Mouse (Mus musculus) heart, embryonic 16.5 days (tissue): ENCODE measurements at regions not wholly inside any gene's neighbourhood (a gene's known extent, or its start where the extent isn't known, plus 50 kb on each side); places are given as distances from the start of the nearest gene placed in this dataset.

Experiments used
- ATAC-seq: fragments of 200-750 bp; cut with Nextera tagmentation; replicated peaks from 2 replicates; pipeline ENCODE4 v1.8.0; 2017; ENCODE audit warnings: moderate number of reproducible peaks; ENCODE audit not compliant: insufficient read depth, low FRiP score; ENCODE audit errors: extremely low read depth
- H3K27ac ChIP-seq: fragments of 300-500 bp; sonication (generic); 2 replicates; pipeline ENCODE4 v1.5.1; 2014; ENCODE audit warnings: mild to moderate bottlenecking, low read length, control low read depth, moderate library complexity
- H3K27me3 ChIP-seq: fragments of 300-500 bp; sonication (generic); 2 replicates; pipeline ENCODE4 v1.6.1; 2014; ENCODE audit warnings: low read length, mixed read lengths; ENCODE audit not compliant: control insufficient read depth, insufficient read depth
- H3K36me3 ChIP-seq: fragments of 300-500 bp; sonication (generic); 2 replicates; pipeline ENCODE4 v1.6.1; 2014; ENCODE audit not compliant: control insufficient read depth, insufficient read depth
- H3K4me1 ChIP-seq: fragments of 300-500 bp; sonication (generic); 2 replicates; pipeline ENCODE4 v1.6.1; 2014; ENCODE audit warnings: low read length, mixed read lengths; ENCODE audit not compliant: control insufficient read depth, insufficient read depth
- H3K4me2 ChIP-seq: fragments of 300-500 bp; sonication (generic); 2 replicates; pipeline ENCODE4 v1.6.1; 2014; ENCODE audit warnings: low read depth, mild to moderate bottlenecking, control low read depth, low read length
- H3K4me3 ChIP-seq: fragments of 300-500 bp; sonication (generic); 2 replicates; pipeline ENCODE4 v1.5.1; 2014; ENCODE audit warnings: mild to moderate bottlenecking, control low read depth, low read length
- H3K9ac ChIP-seq: fragments of 300-500 bp; sonication (generic); 2 replicates; pipeline ENCODE4 v1.6.1; 2014; ENCODE audit warnings: low read length, control low read depth
- H3K9me3 ChIP-seq: fragments of 300-500 bp; sonication (generic); replicated peaks from 2 replicates; pipeline ENCODE4 v1.6.1; 2016; ENCODE audit warnings: low read length; ENCODE audit not compliant: control insufficient read depth
- WGBS: fragments of 180-500 bp; shearing (Covaris S2); extraction: QIAGEN DNeasy Blood & Tissue Kit; methylation state at CpG from one replicate; pipeline ENCODE4 v1.1.7; 2014; 5-methylcytosine and 5-hydroxymethylcytosine counted together

- H3K9ac ChIP-seq = no peak overlapping the region
- no peak overlapping the region for H3K27ac ChIP-seq
- H3K4me2 ChIP-seq = no peak overlapping the region
- no peaks in the 10 kb centered on the region for H3K27me3 ChIP-seq
- no peak overlapping the region for H3K4me3 ChIP-seq
- H3K9me3 ChIP-seq = no peaks in the 10 kb centered on the region
- no peaks in the 10 kb centered on the region for H3K36me3 ChIP-seq
- 25% methylated on average over 6 of the region's 6 CpGs for WGBS
- 0 out of 2 replicates have a peak, but pooled peaks cover 2% of the 10 kb centered on the region for H3K4me1 ChIP-seq
- ATAC-seq = 0 out of 2 replicates have a peak, but pooled peaks have one; percentile 28
These were observed 220.1 kb downstream of the Pik3r1 start for GRCm38 (mm10) chr13:101547887-101548286.

GRCm38 (mm10) chr13:101547365-101547764, 220.7 kb downstream of the Pik3r1 start:
- H3K4me1 ChIP-seq = 0 out of 2 replicates have a peak, but pooled peaks cover 2% of the 10 kb centered on the region
- no peaks in the 10 kb centered on the region for H3K27me3 ChIP-seq
- 70% methylated on average over 2 of the region's 2 CpGs for WGBS
- H3K4me2 ChIP-seq = no peak overlapping the region
- H3K9me3 ChIP-seq = no peaks in the 10 kb centered on the region
- no peak overlapping the region for H3K9ac ChIP-seq
- ATAC-seq = no peak
- H3K4me3 ChIP-seq = no peak overlapping the region
- no peaks in the 10 kb centered on the region for H3K36me3 ChIP-seq
- no peak overlapping the region for H3K27ac ChIP-seq

- Histone ChIP-seq H3K27ac (no peak overlapping the region), H3K27me3 (no peaks in the 10 kb centered on the region), H3K9ac (no peak overlapping the region), H3K4me2 (no peak overlapping the region), H3K36me3 (no peaks in the 10 kb centered on the region), H3K9me3 (no peaks in the 10 kb centered on the region), H3K4me1 (peaks cover 5% of the 10 kb centered on the region), H3K4me3 (no peak overlapping the region)
- WGBS = 41% methylated on average over 6 of the region's 6 CpGs
- 0 out of 2 replicates have a peak, but pooled peaks have one; percentile 42 for ATAC-seq
These were observed 222.5 kb downstream of the Pik3r1 start for GRCm38 (mm10) chr13:101545344-101546181.

- 24% methylated on average over 14 of the region's 14 CpGs for WGBS
- peak; percentile 49; the same call in 1 of the 2 replicates for ATAC-seq
- Histone ChIP-seq H3K4me2 (peak overlapping the region; percentile 56), H3K4me3 (peak overlapping the region; percentile 6; the same call in 1 of the 2 replicates), H3K9me3 (no peaks in the 10 kb centered on the region), H3K36me3 (no peaks in the 10 kb centered on the region), H3K9ac (peak overlapping the region; percentile 46; the same call in 1 of the 2 replicates), H3K27me3 (no peaks in the 10 kb centered on the region), H3K27ac (no peak overlapping the region), H3K4me1 (peaks cover 7% of the 10 kb centered on the region)
These were observed 227.4 kb downstream of the Pik3r1 start for GRCm38 (mm10) chr13:101540391-101541191.

GRCm38 (mm10) chr13:101538110-101538509, 229.9 kb downstream of the Pik3r1 start:
- no peaks in the 10 kb centered on the region for H3K36me3 ChIP-seq
- WGBS = 58% methylated on average over 1 of the region's 1 CpGs
- no peak overlapping the region for H3K4me2 ChIP-seq
- H3K9ac ChIP-seq = no peak overlapping the region
- ATAC-seq = no peak
- no peak overlapping the region for H3K4me3 ChIP-seq
- no peaks in the 10 kb centered on the region for H3K27me3 ChIP-seq
- H3K9me3 ChIP-seq = no peaks in the 10 kb centered on the region
- H3K27ac ChIP-seq = no peak overlapping the region
- peaks cover 7% of the 10 kb centered on the region for H3K4me1 ChIP-seq

GRCm38 (mm10) chr13:101536019-101536418, 232.0 kb downstream of the Pik3r1 start:
- WGBS = 87% methylated on average over 1 of the region's 1 CpGs
- H3K4me2 ChIP-seq = no peak overlapping the region

GRCm38 (mm10) chr13:101535331-101535866, 232.6 kb downstream of the Pik3r1 start:
- Histone ChIP-seq H3K27me3 (no peaks in the 10 kb centered on the region), H3K9me3 (no peaks in the 10 kb centered on the region), H3K4me1 (peaks cover 2% of the 10 kb centered on the region), H3K36me3 (no peaks in the 10 kb centered on the region), H3K27ac (no peak overlapping the region), H3K4me2 (no peak overlapping the region), H3K4me3 (no peak overlapping the region), H3K9ac (no peak overlapping the region)
- 74% methylated on average over 3 of the region's 3 CpGs for WGBS
- ATAC-seq = no peak

More at GRCm38 (mm10) chr13:101536019-101536418, 232.0 kb downstream of the Pik3r1 start:
- Histone ChIP-seq H3K4me1 (peaks cover 7% of the 10 kb centered on the region), H3K9ac (no peak overlapping the region), H3K36me3 (no peaks in the 10 kb centered on the region), H3K9me3 (no peaks in the 10 kb centered on the region), H3K4me3 (no peak overlapping the region), H3K27ac (no peak overlapping the region), H3K27me3 (no peaks in the 10 kb centered on the region)
- no peak for ATAC-seq

GRCm38 (mm10) chr13:101534490-101534889, 233.5 kb downstream of the Pik3r1 start:
- H3K36me3 ChIP-seq = no peaks in the 10 kb centered on the region
- no peaks in the 10 kb centered on the region for H3K4me1 ChIP-seq
- WGBS = 75% methylated on average over 6 of the region's 6 CpGs
- H3K27ac ChIP-seq = no peak overlapping the region
- H3K27me3 ChIP-seq = no peaks in the 10 kb centered on the region
- no peak overlapping the region for H3K9ac ChIP-seq
- no peaks in the 10 kb centered on the region for H3K9me3 ChIP-seq
- no peak for ATAC-seq
- no peak overlapping the region for H3K4me3 ChIP-seq
- H3K4me2 ChIP-seq = no peak overlapping the region
